Mouse (Mus musculus): Measurements from ENCODE around the gene Kcnn1. TPM values are rescaled to one million over a fixed set of nuclear protein-coding genes. Genes with fewer than 3 reads are reported as not detected.

The Kcnn1 gene
- polyA plus RNA-seq, 1 experiment from 2014 or later = 0.72 TPM

DNA sequence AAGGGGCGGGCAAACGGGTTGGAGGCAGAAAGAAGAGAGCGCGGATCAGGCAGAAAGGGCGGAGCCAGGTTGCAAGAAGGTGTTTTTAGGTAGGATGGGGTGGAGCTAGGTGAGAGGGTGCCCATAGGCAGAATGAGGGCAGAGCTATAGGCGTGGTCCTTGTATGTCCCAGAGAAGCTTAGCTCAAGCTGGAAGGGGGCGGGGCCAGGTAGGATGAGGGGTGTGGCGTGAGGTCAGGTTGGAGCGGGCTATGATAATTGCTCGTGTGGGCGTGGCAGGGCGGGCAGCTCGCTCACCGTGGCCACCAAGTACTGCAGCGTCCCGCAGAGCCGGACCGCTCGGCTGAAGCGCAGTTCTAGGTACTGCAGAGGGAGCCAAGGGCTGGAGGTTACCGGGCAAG, 28.3 kb upstream of the Kcnn1 start:
- peak; percentile 97 for DNase-seq (ENCODE audit: low spot score)
- Histone ChIP-seq H3K36me3 (ENCODE audit: control insufficient read depth, insufficient read depth, low read length) (peaks cover 12% of the 10 kb centered on the region), H3K4me2 (replicated peaks; ENCODE audit: low read depth) (peak overlapping the region; percentile 44), H3K4me1 (replicated peaks; ENCODE audit: control insufficient read depth, insufficient read depth) (peaks cover 2% of the 10 kb centered on the region; the same call in 1 of the 2 replicates), H3K9ac (ENCODE audit: low read length) (no peak overlapping the region), H3K27me3 (ENCODE audit: control insufficient read depth, insufficient read depth, low read length) (no peaks in the 10 kb centered on the region; the same call in 1 of the 2 replicates), H3K4me3 (ENCODE audit: low read depth, low read length) (peak overlapping the region; percentile 25; the same call in 1 of the 2 replicates), H3K9me3 (ENCODE audit: control insufficient read depth, low read length) (no peaks in the 10 kb centered on the region), H3K27ac (replicated peaks) (no peak overlapping the region)
- peak; percentile 87 for ATAC-seq (ENCODE audit: low FRiP score, low TSS enrichment)
- TF ChIP-seq CTCF (IDR thresholded peaks at IDR 0.05; ENCODE audit: low read depth) (no peak), EP300 (optimal IDR thresholded peaks at IDR 0.05) (no peak)
- 8% methylated on average over 21 of the region's 21 CpGs for WGBS

DNA sequence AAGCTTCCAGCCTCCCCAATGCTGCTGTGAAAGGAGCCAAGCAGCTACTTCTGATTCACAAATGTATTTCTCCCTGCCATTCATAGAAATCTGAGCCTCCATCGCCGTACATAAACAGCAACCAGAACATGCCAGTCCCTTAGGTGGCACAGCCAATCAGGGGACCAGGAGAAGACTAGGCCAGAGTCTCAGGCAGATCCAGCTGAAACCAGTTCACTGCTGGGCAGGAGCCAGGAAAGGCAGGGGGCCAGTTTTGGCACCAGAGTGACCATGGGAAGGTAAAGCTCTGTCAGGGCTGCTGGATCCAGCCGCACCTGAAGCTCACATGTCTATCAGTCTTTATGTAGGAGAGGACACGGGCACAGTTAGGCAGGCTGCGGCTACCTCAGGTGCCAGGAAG, 27.6 kb upstream of the Kcnn1 start:
- H3K9me3 ChIP-seq (ENCODE audit: control insufficient read depth, low read length) = no peaks in the 10 kb centered on the region
- H3K36me3 ChIP-seq (ENCODE audit: control insufficient read depth, insufficient read depth, low read length) = peaks cover 12% of the 10 kb centered on the region
- DNase-seq (ENCODE audit: low spot score) (no peak), ATAC-seq (ENCODE audit: low FRiP score, low TSS enrichment) (no peak)
- H3K4me2 ChIP-seq (replicated peaks; ENCODE audit: low read depth) = no peak overlapping the region
- H3K27ac ChIP-seq (replicated peaks) = no peak overlapping the region
- WGBS = 89% methylated on average over 5 of the region's 5 CpGs
- TF ChIP-seq EP300 (optimal IDR thresholded peaks at IDR 0.05) (no peak), CTCF (IDR thresholded peaks at IDR 0.05; ENCODE audit: low read depth) (no peak)
- H3K4me3 ChIP-seq (ENCODE audit: low read depth, low read length) = no peak overlapping the region
- H3K4me1 ChIP-seq (replicated peaks; ENCODE audit: control insufficient read depth, insufficient read depth) = no peaks in the 10 kb centered on the region
- no peaks in the 10 kb centered on the region; the same call in 1 of the 2 replicates for H3K27me3 ChIP-seq (ENCODE audit: control insufficient read depth, insufficient read depth, low read length)
- no peak overlapping the region for H3K9ac ChIP-seq (ENCODE audit: low read length)

DNA sequence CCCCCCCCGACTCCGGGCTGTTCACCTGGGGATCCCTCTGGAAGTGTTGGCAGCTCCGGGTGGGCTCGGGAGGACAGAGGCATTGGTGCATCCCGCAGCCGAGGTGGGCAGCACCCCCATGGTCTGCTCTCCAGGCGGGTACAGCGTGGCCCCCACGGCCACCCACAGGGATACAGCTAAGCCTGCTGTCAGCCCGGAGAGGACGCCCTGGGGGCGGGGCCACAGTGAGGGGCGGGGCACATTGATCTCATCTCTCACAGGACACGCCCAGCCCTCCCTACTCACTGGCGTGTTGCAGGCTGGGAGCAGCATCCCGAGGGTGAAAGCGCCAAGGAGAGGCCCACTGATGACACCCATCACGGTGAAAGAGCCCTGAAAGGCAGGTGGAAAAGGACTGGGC, 24.6 kb upstream of the Kcnn1 start:
- no peaks in the 10 kb centered on the region for H3K36me3 ChIP-seq (ENCODE audit: control insufficient read depth, insufficient read depth, low read length)
- H3K4me2 ChIP-seq (replicated peaks; ENCODE audit: low read depth) = no peak overlapping the region
- peak; percentile 19; the same call in 1 of the 2 replicates for ATAC-seq (ENCODE audit: low FRiP score, low TSS enrichment)
- WGBS = 6% methylated on average over 13 of the region's 18 CpGs
- TF ChIP-seq EP300 (optimal IDR thresholded peaks at IDR 0.05) = no peak
- TF ChIP-seq CTCF (IDR thresholded peaks at IDR 0.05; ENCODE audit: low read depth) = no peak
- peak; percentile 81 for DNase-seq (ENCODE audit: low spot score)
- no peaks in the 10 kb centered on the region; the same call in 1 of the 2 replicates for H3K27me3 ChIP-seq (ENCODE audit: control insufficient read depth, insufficient read depth, low read length)
- no peak overlapping the region for H3K4me3 ChIP-seq (ENCODE audit: low read depth, low read length)
- H3K9me3 ChIP-seq (ENCODE audit: control insufficient read depth, low read length) = no peaks in the 10 kb centered on the region
- no peak overlapping the region for H3K27ac ChIP-seq (replicated peaks)
- H3K4me1 ChIP-seq (replicated peaks; ENCODE audit: control insufficient read depth, insufficient read depth) = no peaks in the 10 kb centered on the region
- H3K9ac ChIP-seq (ENCODE audit: low read length) = no peak overlapping the region

DNA sequence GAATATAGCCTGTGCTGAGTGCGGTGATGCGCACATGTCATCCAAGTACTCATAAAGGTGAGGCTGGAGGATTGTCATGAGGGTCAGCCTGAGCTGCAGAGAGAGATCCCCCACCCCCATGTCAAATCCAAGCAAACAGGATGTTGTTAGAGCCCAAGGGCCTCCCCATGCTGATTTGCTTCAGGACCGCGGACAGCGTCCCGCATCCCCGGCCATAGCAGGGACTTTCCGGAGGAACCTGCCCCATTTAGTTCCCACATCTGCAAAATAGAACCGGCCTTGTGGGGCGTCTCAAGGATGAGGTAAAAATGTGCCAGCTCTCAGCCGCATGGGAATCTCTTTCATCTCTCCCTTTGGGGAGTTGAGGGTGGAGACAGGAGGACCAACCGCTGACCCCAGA, 22.6 kb upstream of the Kcnn1 start:
- Histone ChIP-seq H3K4me3 (ENCODE audit: low read depth, low read length) (no peak overlapping the region), H3K27me3 (ENCODE audit: control insufficient read depth, insufficient read depth, low read length) (no peaks in the 10 kb centered on the region), H3K4me1 (replicated peaks; ENCODE audit: control insufficient read depth, insufficient read depth) (no peaks in the 10 kb centered on the region), H3K4me2 (replicated peaks; ENCODE audit: low read depth) (no peak overlapping the region), H3K9ac (ENCODE audit: low read length) (no peak overlapping the region), H3K9me3 (ENCODE audit: control insufficient read depth, low read length) (no peaks in the 10 kb centered on the region), H3K27ac (replicated peaks) (no peak overlapping the region), H3K36me3 (ENCODE audit: control insufficient read depth, insufficient read depth, low read length) (no peaks in the 10 kb centered on the region)
- DNase-seq (ENCODE audit: low spot score) = peak; percentile 56
- ATAC-seq (ENCODE audit: low FRiP score, low TSS enrichment) = no peak
- WGBS = 12% methylated on average over 12 of the region's 12 CpGs
- no peak for TF ChIP-seq CTCF (IDR thresholded peaks at IDR 0.05; ENCODE audit: low read depth)
- no peak for TF ChIP-seq EP300 (optimal IDR thresholded peaks at IDR 0.05)

DNA sequence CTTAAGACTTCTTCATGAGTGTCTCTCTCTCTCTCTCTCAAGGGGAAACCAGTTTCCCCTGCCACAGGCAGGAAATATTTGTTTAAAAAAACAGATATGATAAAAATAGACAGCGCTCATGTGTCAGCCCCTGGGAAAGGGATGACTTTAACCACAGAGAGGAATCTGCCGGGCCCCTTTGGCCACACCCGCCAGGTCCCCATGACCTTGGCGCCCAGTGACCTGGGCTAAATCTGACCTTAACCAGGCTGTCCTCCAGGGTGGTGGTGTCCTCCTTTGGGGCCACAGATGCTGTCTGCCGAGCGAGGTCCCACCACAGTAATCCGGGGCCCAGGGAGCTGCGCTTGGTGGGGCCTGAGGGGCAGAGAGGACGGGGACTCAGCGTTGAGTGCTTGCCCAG, 21.6 kb upstream of the Kcnn1 start:
- ATAC-seq (ENCODE audit: low FRiP score, low TSS enrichment) = no peak
- WGBS = 81% methylated on average over 10 of the region's 10 CpGs
- no peak for DNase-seq (ENCODE audit: low spot score)
- no peak for TF ChIP-seq CTCF (IDR thresholded peaks at IDR 0.05; ENCODE audit: low read depth)
- TF ChIP-seq EP300 (optimal IDR thresholded peaks at IDR 0.05) = no peak
- H3K9ac ChIP-seq (ENCODE audit: low read length) = no peak overlapping the region
- H3K4me2 ChIP-seq (replicated peaks; ENCODE audit: low read depth) = no peak overlapping the region
- no peak overlapping the region for H3K4me3 ChIP-seq (ENCODE audit: low read depth, low read length)
- H3K27me3 ChIP-seq (ENCODE audit: control insufficient read depth, insufficient read depth, low read length) = no peaks in the 10 kb centered on the region
- no peak overlapping the region for H3K27ac ChIP-seq (replicated peaks)
- H3K36me3 ChIP-seq (ENCODE audit: control insufficient read depth, insufficient read depth, low read length) = no peaks in the 10 kb centered on the region
- H3K4me1 ChIP-seq (replicated peaks; ENCODE audit: control insufficient read depth, insufficient read depth) = no peaks in the 10 kb centered on the region
- no peaks in the 10 kb centered on the region for H3K9me3 ChIP-seq (ENCODE audit: control insufficient read depth, low read length)

DNA sequence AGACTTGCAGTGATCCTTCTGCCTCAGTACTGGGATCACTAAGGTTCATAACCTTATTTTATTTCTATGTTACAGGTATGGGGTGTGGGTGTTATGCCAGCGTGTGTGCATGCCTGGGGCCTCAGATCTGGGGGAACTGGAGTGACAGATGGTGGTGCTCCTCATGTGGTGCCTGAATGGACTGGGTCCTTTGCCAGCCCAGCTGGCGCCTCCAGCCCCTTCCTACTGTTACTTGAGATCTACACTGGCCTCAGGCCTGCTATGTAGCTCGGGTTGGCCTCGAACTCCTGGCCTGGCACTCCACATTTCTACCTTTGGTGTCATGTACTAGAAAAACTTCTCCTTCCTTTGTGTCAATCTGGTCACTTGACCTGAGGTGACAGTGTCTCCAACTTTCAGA, 21.1 kb upstream of the Kcnn1 start:
- Histone ChIP-seq H3K4me1 (replicated peaks; ENCODE audit: control insufficient read depth, insufficient read depth) (no peaks in the 10 kb centered on the region), H3K9ac (ENCODE audit: low read length) (no peak overlapping the region), H3K27ac (replicated peaks) (no peak overlapping the region), H3K4me2 (replicated peaks; ENCODE audit: low read depth) (no peak overlapping the region), H3K36me3 (ENCODE audit: control insufficient read depth, insufficient read depth, low read length) (no peaks in the 10 kb centered on the region), H3K27me3 (ENCODE audit: control insufficient read depth, insufficient read depth, low read length) (no peaks in the 10 kb centered on the region), H3K9me3 (ENCODE audit: control insufficient read depth, low read length) (no peaks in the 10 kb centered on the region), H3K4me3 (ENCODE audit: low read depth, low read length) (no peak overlapping the region)
- TF ChIP-seq EP300 (optimal IDR thresholded peaks at IDR 0.05) = no peak
- no peak for TF ChIP-seq CTCF (IDR thresholded peaks at IDR 0.05; ENCODE audit: low read depth)
- ATAC-seq (ENCODE audit: low FRiP score, low TSS enrichment) = no peak
- DNase-seq (ENCODE audit: low spot score) = no peak
- 80% methylated on average over 4 of the region's 4 CpGs for WGBS

All from stomach, postnatal 0 days (tissue).